Mouse (Mus musculus) spleen, adult 2 months (tissue): ENCODE data around the gene Trpc4ap.

ENCODE experiments used
- CTCF ChIP-seq: fragments of 200-500 bp; IDR thresholded peaks from 2 replicates; pipeline ENCODE4 v1.5.1; 2011; ENCODE audit warnings: mild to moderate bottlenecking, inconsistent platforms; ENCODE audit not compliant: insufficient read depth, insufficient read length, insufficient replicate concordance; ENCODE audit errors: extremely low read depth
- POLR2A ChIP-seq: fragments of 200-500 bp; IDR thresholded peaks from 2 replicates; pipeline ENCODE4 v1.6.1; 2011; ENCODE audit warnings: low read depth, low read length, inconsistent platforms

DNA sequence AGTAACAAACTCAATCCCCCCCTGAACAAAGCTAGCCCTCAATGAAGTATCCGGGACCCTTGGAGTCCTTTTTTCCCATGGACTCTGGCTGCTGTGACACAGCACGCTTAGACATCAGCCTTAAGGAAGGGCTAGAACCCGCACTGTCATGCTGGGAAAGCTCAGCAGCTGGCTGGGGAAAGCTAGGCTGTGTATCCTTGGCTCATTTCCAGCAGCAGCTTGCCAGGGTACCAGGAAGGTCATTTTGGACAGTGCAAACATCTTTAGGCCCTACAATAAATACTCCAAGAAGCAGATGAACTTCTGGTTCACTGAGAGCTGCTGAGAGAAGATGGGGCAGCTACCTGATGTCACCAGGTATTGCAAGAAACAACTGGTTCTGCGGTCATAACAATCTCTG is 20.9 kb downstream of the Trpc4ap start:
- TF ChIP-seq CTCF, result no peak
- TF ChIP-seq POLR2A, result no peak
